Mouse (Mus musculus) bone marrow, adult 2 months (tissue): ENCODE results near the gene Ptpa.

Source experiments
- CTCF ChIP-seq: fragments of 200-500 bp; IDR thresholded peaks from 2 replicates; pipeline ENCODE4 v1.5.1; 2011; ENCODE audit warnings: low read length, control low read depth; ENCODE audit not compliant: control insufficient read depth, insufficient read depth
- POLR2A ChIP-seq: fragments of 200-500 bp; IDR thresholded peaks from 2 replicates; pipeline ENCODE4 v1.6.1; 2011; ENCODE audit warnings: low read depth, mild to moderate bottlenecking, control low read depth, low read length, borderline replicate concordance; ENCODE audit not compliant: control insufficient read depth

DNA sequence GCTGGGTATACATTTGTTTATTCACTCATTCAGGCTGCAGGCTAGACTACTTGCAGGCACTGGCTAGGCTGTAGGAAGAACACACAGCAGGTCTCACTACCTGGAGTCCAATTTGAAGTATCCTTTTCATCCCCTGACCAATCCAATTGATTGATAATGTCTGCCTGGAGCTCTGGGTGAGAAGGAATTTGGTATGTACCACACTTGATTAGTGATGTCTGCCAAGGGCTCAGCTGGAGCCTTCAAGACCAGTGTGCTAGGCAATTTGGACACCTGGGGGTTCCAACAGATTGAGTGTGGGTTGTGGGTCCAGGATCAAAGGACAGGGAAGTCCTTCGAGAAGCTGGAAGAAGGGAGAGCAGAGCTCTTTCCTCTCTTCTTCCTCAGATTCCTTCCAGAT lies 62.7 kb downstream of the Ptpa start:
- TF ChIP-seq CTCF (no peak), POLR2A (no peak)
